Mouse (Mus musculus): ENCODE results near the gene Oma1.

GRCm38 (mm10) chr4:103263812-103264396, 49.7 kb upstream of the Oma1 start:
- TF ChIP-seq CTCF (IDR thresholded peaks at IDR 0.05; ENCODE audit: borderline replicate concordance, extremely low read depth, insufficient read depth, insufficient read length) (no peak), POLR2A (IDR thresholded peaks at IDR 0.05; ENCODE audit: borderline replicate concordance, extremely low read depth, insufficient read depth, insufficient read length, poor library complexity, severe bottlenecking) (no peak)

Measured in brain, embryonic 14.5 days (tissue).